Mouse (Mus musculus) liver (tissue): Measurements from ENCODE around the gene Arhgdib.

Experiments
- DNase-seq: peaks from one replicate; pipeline ENCODE4 v3.0.0-alpha.2; 2020; ENCODE audit warnings: mixed read lengths

Gene Arhgdib

GRCm38 (mm10) chr6:136883431-136883915 lies 58.2 kb downstream of the Arhgdib start:
- no peak for DNase-seq

- DNase-seq = no peak
Observed at GRCm38 (mm10) chr6:136881678-136882077, 60.0 kb downstream of the Arhgdib start.

- no peak for DNase-seq
Observed at GRCm38 (mm10) chr6:136875670-136876069, 66.0 kb downstream of the Arhgdib start, which contains the start of gene Mgp. Gene Mgp, minus strand, starts transcription at chr6:136875823.

- no peak for DNase-seq
Observed at GRCm38 (mm10) chr6:136874599-136874998, 67.1 kb downstream of the Arhgdib start.
